Mouse (Mus musculus) thymus, postnatal 25 days (tissue): ENCODE measurements around the gene Ms4a2.
A peak's percentile ranks its signal among the peaks of the same experiment; 100 is the strongest.

Experiments used
- DNase-seq: peaks from one replicate; pipeline ENCODE4 v3.0.0; 2022

Ms4a2 gene

GRCm38 (mm10) chr19:11623551-11623950 lies at the start of gene Ms4a2:
Gene Ms4a2 (minus strand): TSS chr19:11623719.
- no peak for DNase-seq

- DNase-seq = no peak
These were observed 38.0 kb upstream of the Ms4a2 start for GRCm38 (mm10) chr19:11661562-11661961.

GRCm38 (mm10) chr19:11660459-11660858 lies 36.9 kb upstream of the Ms4a2 start, which contains the start of gene Oosp2:
Gene Oosp2 (minus strand): TSS chr19:11660559.
- no peak for DNase-seq

GRCm38 (mm10) chr19:11659142-11659541 lies 35.6 kb upstream of the Ms4a2 start:
- no peak for DNase-seq

GRCm38 (mm10) chr19:11649564-11649963 lies 26.0 kb upstream of the Ms4a2 start:
- no peak for DNase-seq

- no peak for DNase-seq
These were observed 22.6 kb upstream of the Ms4a2 start for GRCm38 (mm10) chr19:11646166-11646565.

GRCm38 (mm10) chr19:11640732-11641131 lies 17.2 kb upstream of the Ms4a2 start, which contains the start of gene Ms4a3:
Gene Ms4a3 (minus strand): TSS chr19:11640851.
- DNase-seq = no peak

- no peak for DNase-seq
These were observed 15.5 kb upstream of the Ms4a2 start for GRCm38 (mm10) chr19:11639038-11639437.

GRCm38 (mm10) chr19:11635572-11635971 lies 12.1 kb upstream of the Ms4a2 start:
- no peak for DNase-seq

- DNase-seq = no peak
These were observed 10.8 kb upstream of the Ms4a2 start for GRCm38 (mm10) chr19:11634330-11634729.

GRCm38 (mm10) chr19:11633732-11634131 lies 10.2 kb upstream of the Ms4a2 start:
- no peak for DNase-seq

- no peak for DNase-seq
These were observed 1.7 kb upstream of the Ms4a2 start for GRCm38 (mm10) chr19:11625231-11625630.

GRCm38 (mm10) chr19:11624800-11625199 lies 1.3 kb upstream of the Ms4a2 start:
- no peak for DNase-seq

- no peak for DNase-seq
These were observed 5.5 kb downstream of the Ms4a2 start for GRCm38 (mm10) chr19:11617983-11618382.

- DNase-seq = no peak
These were observed 8.7 kb downstream of the Ms4a2 start for GRCm38 (mm10) chr19:11614805-11615204.

GRCm38 (mm10) chr19:11613776-11614443 lies 9.6 kb downstream of the Ms4a2 start:
- DNase-seq = no peak

GRCm38 (mm10) chr19:11613084-11613483 lies 10.4 kb downstream of the Ms4a2 start:
- DNase-seq = no peak

GRCm38 (mm10) chr19:11612293-11612692 lies 11.2 kb downstream of the Ms4a2 start:
- DNase-seq = no peak

- DNase-seq = no peak
These were observed 12.0 kb downstream of the Ms4a2 start for GRCm38 (mm10) chr19:11611541-11611945.

- peak; percentile 50 for DNase-seq
These were observed 15.3 kb downstream of the Ms4a2 start for GRCm38 (mm10) chr19:11608172-11608571.

- DNase-seq = no peak
These were observed 18.9 kb downstream of the Ms4a2 start, which contains the start of gene Ms4a6d for GRCm38 (mm10) chr19:11604603-11605002. Gene Ms4a6d (minus strand): TSS chr19:11604849.

GRCm38 (mm10) chr19:11602026-11602425 lies 21.5 kb downstream of the Ms4a2 start:
- peak; percentile 66 for DNase-seq

GRCm38 (mm10) chr19:11601349-11601748 lies 22.2 kb downstream of the Ms4a2 start:
- DNase-seq = no peak

- DNase-seq = peak; percentile 32
These were observed 33.5 kb downstream of the Ms4a2 start for GRCm38 (mm10) chr19:11589891-11590449.

GRCm38 (mm10) chr19:11589205-11589604 lies 34.3 kb downstream of the Ms4a2 start:
- peak; percentile 60 for DNase-seq
